Mouse (Mus musculus): Measurements from ENCODE around the gene Gm14685. TPM values are rescaled to one million over a fixed set of nuclear protein-coding genes. Genes with fewer than 3 reads are reported as not detected.
"Not testable (repeated sequence)": the region's sequence is repeated elsewhere in the genome, so short reads cannot be mapped to it uniquely, and the experiment has no call there.

Gm14685 gene
- polyA plus RNA-seq (2012; rRNA removed): 0.65 and 0.71 TPM in 2 replicates

DNA sequence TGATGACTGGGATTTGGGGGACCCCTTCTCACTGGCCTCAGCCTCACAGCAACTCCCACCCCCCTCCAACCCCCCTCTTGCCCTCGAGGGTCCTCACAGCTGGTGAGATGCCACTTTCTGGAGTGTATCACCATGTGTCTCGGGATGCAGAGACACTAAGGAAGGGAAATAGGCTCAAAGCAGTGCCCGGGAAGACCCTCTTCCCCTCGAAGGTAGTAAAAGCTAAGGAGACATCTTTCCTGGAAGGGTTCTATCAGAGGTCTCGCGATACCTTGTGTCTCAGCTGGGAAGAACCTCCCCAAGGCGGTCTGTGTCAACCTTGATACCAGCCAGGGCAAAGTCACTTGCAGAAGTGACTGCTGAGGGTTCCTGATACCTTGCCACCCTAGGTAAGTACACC is at the start of gene Gm14685:
Gene Gm14685 (plus strand): TSS at position 301 of the 400 bp plus-strand sequence.
- H3K4me3 ChIP-seq (replicated peaks; ENCODE audit: extremely low read depth, low read depth, low read length); DNase-seq; H3K4me1 ChIP-seq (ENCODE audit: control insufficient read depth, insufficient read depth, low read length): not testable (repeated sequence)
- WGBS: no CpG with 5 or more reads among the region's 7 CpGs

GRCm38 (mm10) chrX:73082267-73083055 is 34.4 kb upstream of the Gm14685 start, which contains the start of gene Xlr4a:
Xlr4a (minus strand) TSS chrX:73082478.
- not testable (repeated sequence) for H3K4me3 ChIP-seq (replicated peaks; ENCODE audit: extremely low read depth, low read depth, low read length); DNase-seq; H3K4me1 ChIP-seq (ENCODE audit: control insufficient read depth, insufficient read depth, low read length)
- 75% methylated on average over 19 of the region's 19 CpGs for WGBS

DNA sequence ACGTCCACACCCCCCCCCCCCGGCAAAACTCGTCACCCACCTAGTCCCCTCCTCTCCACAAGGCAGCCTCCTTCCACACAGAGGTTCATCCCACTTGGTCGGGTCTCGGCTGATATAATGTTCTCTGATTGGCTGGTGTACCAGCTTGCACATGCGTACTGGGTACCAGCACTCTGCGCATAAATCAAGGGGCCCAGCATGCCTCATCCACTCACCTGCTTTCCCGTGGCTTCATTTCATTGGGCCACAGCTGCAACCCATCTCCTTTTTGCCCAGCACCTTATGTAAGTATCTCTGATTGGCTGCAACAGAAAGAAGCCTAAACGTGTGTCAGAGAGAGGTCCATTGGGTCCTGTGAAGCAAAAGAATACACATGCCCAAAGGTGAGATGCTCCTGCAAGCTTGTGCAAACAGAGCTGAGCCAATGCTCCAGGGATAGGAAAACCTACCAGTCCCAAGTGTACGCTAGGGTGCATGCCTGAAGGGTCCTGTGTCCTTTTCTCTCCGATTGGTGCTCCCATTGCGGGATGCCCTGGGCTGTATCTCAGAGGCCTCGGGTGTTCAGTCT is 19.8 kb upstream of the Gm14685 start, which contains the start of gene Xlr3a:
Gene Xlr3a (minus strand): TSS at position 155 of the 568 bp plus-strand sequence.
- not testable (repeated sequence) for H3K4me1 ChIP-seq (ENCODE audit: control insufficient read depth, insufficient read depth, low read length); DNase-seq; H3K4me3 ChIP-seq (replicated peaks; ENCODE audit: extremely low read depth, low read depth, low read length)
- 75% methylated on average over 13 of the region's 13 CpGs for WGBS

DNA sequence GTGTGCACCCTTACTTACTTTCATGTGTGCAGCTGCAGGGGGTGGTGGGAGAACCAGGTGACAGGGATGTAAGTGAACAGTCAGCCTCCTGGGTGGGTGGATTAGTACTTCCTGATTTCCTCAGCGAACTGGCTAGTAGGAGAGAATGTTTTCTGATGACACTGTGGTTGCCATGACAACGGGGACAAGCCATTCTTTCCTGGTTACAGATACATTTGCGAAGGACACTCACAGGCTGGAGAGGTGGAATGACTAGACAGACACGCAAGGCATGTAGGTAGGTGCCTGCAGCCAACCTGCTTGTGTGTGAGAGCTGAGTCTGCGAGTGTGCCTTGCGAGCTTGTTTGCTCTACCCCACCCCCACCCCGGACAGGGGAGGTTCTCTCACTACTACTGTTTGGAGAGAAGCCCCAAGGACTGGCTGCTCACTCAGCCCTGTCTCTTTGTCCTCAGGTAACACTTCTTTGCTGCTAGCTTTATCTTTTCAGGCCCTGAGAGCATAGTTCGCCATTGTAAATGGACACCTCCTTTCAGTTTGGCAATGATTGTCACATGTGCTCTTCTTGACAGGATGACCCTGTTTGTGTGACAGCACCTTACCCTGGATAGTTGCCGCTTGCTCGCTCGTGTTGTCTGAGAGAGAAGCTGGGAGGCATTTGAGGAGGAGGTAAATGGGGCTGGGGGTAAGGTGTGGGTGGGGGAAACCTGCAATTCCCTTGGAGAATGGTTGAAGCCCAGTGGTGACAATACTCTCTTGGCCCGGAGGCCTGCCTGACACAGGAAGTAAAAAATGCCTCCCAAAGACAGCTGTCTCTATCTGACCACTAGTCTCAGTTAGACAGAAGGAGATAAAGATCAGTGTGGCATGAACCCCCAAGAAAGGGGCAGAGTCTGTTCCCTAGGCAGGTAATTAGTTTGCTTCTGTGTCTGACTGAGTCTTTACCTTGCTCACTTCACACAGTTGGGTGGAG is 6.3 kb downstream of the Gm14685 start:
- H3K4me1 ChIP-seq (ENCODE audit: control insufficient read depth, insufficient read depth, low read length); DNase-seq; H3K4me3 ChIP-seq (replicated peaks; ENCODE audit: extremely low read depth, low read depth, low read length): not testable (repeated sequence)
- no CpG with 5 or more reads among the region's 12 CpGs for whole genome bisulfite sequencing

- not testable (repeated sequence) for H3K4me1 ChIP-seq (ENCODE audit: control insufficient read depth, insufficient read depth, low read length); DNase-seq; H3K4me3 ChIP-seq (replicated peaks; ENCODE audit: extremely low read depth, low read depth, low read length)
- WGBS: no CpG with 5 or more reads among the region's 7 CpGs
Observed at GRCm38 (mm10) chrX:73143218-73143618, 26.4 kb downstream of the Gm14685 start.

- WGBS: no CpG with 5 or more reads among the region's 20 CpGs
- not testable (repeated sequence) for DNase-seq; H3K4me3 ChIP-seq (replicated peaks; ENCODE audit: extremely low read depth, low read depth, low read length); H3K4me1 ChIP-seq (ENCODE audit: control insufficient read depth, insufficient read depth, low read length)
Observed at GRCm38 (mm10) chrX:73148496-73148895, 31.6 kb downstream of the Gm14685 start, which contains the start of gene Xlr5b. Xlr5b (plus strand) TSS chrX:73148796.

GRCm38 (mm10) chrX:73149350-73149749 is 32.5 kb downstream of the Gm14685 start, which contains the start of gene DXBay18:
DXBay18 (minus strand) TSS chrX:73149450.
- not testable (repeated sequence) for H3K4me1 ChIP-seq (ENCODE audit: control insufficient read depth, insufficient read depth, low read length); DNase-seq; H3K4me3 ChIP-seq (replicated peaks; ENCODE audit: extremely low read depth, low read depth, low read length)
- no CpG with 5 or more reads among the region's 7 CpGs for WGBS

GRCm38 (mm10) chrX:73176889-73177288 is 60.0 kb downstream of the Gm14685 start, which contains the start of gene Spin2d:
Spin2d (minus strand) TSS chrX:73176989.
- 82% methylated on average over 6 of the region's 15 CpGs for WGBS
- H3K4me3 ChIP-seq (replicated peaks; ENCODE audit: extremely low read depth, low read depth, low read length); DNase-seq; H3K4me1 ChIP-seq (ENCODE audit: control insufficient read depth, insufficient read depth, low read length): not testable (repeated sequence)

Other genes starting within 250 kb of the Gm14685 start
- 4.0 and 9.2 TPM in 2 replicates for gene Cetn2, start 198.6 kb upstream of the Gm14685 start, polyA plus RNA-seq (2012; rRNA removed)
- gene Nsdhl, start 198.5 kb upstream of the Gm14685 start, polyA plus RNA-seq (2012; rRNA removed): 11.7 and 20.3 TPM in 2 replicates
- 2.9 and 5.6 TPM in 2 replicates for gene Zfp185, start 129.7 kb upstream of the Gm14685 start, polyA plus RNA-seq (2012; rRNA removed)
- not detected in 2 replicates for gene Pnma5, start 79.9 kb upstream of the Gm14685 start, polyA plus RNA-seq (2012; rRNA removed)
- not detected in 2 replicates for gene Pnma3, start 52.3 kb upstream of the Gm14685 start, polyA plus RNA-seq (2012; rRNA removed)
- 0.10 TPM in 1 of 2 replicates, not detected in the other for gene Xlr4a, start 34.6 kb upstream of the Gm14685 start, polyA plus RNA-seq (2012; rRNA removed)
- 0.82 and 0.98 TPM in 2 replicates for gene Xlr3a, start 20.0 kb upstream of the Gm14685 start, polyA plus RNA-seq (2012; rRNA removed)
- not detected in 2 replicates for gene Xlr5b, start 31.7 kb downstream of the Gm14685 start, polyA plus RNA-seq (2012; rRNA removed)
- gene DXBay18, start 32.4 kb downstream of the Gm14685 start, polyA plus RNA-seq (2012; rRNA removed): 0.09 TPM in 1 of 2 replicates, not detected in the other
- gene Spin2d, start 59.9 kb downstream of the Gm14685 start, polyA plus RNA-seq (2012; rRNA removed): not detected in 2 replicates
- gene Xlr3b, start 75.2 kb downstream of the Gm14685 start, polyA plus RNA-seq (2012; rRNA removed): 0.54 and 2.7 TPM in 2 replicates
- 0.27 and 0.80 TPM in 2 replicates for gene Xlr4b, start 97.3 kb downstream of the Gm14685 start, polyA plus RNA-seq (2012; rRNA removed)
- 11.7 and 15.1 TPM in 2 replicates for gene F8a, start 111.2 kb downstream of the Gm14685 start, polyA plus RNA-seq (2012; rRNA removed)
- gene Xlr4c, start 126.1 kb downstream of the Gm14685 start, polyA plus RNA-seq (2012; rRNA removed): 0.08 and 0.79 TPM in 2 replicates
- not detected in 2 replicates for gene Xlr3c, start 148.3 kb downstream of the Gm14685 start, polyA plus RNA-seq (2012; rRNA removed)
- not detected in 2 replicates for gene Xlr5a, start 175.9 kb downstream of the Gm14685 start, polyA plus RNA-seq (2012; rRNA removed)
- gene Xlr5c, start 175.9 kb downstream of the Gm14685 start, polyA plus RNA-seq (2012; rRNA removed): not detected in 2 replicates
- not detected in 2 replicates for gene Gm45015, start 219.8 kb downstream of the Gm14685 start, polyA plus RNA-seq (2012; rRNA removed)
- gene Zfp275, start 225.6 kb downstream of the Gm14685 start, polyA plus RNA-seq (2012; rRNA removed): 10.7 and 14.7 TPM in 2 replicates